28 mouse cellular contexts compared by ENCODE assay signal in the genomic region with DNA sequence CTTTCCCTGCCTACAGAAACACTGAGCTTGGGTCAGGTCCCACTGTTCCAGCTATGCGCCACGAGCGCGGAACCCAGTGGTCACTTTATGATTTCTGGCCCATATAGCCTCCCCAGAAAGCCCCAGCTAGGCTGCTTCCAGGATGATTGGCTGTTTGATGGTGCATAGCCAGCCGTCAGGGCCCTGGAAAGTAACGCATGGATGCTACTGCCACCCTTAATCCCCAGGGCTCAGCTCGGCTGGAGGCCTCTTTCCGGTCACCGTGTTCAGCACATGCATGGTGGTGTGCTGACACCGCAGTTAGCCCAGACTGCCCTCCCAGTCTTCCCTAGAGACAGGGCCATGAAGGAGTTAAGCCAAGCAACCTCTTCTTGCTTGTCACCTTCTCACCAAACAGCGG. TPM values are rescaled to one million over a fixed set of nuclear protein-coding genes. Genes with fewer than 3 reads are reported as not detected.
"Had no signal": no experiment of that assay in that cellular context is flagged by ENCODE, and none has a peak within 500 bp of the region (broad histone marks: within the 10 kb centered on the region; RNA-seq: fewer than 3 reads in every experiment).

No protein-coding gene starts in this region.

- DNase-seq: gastrocnemius, adult 2 months; gastrocnemius, postnatal 10 days; gastrocnemius, postnatal 25 days; heart, adult 18-20 months; heart, postnatal 10 days; heart, postnatal 4 days; kidney, adult 18-20 months; kidney, postnatal 10 days; layer of hippocampus, postnatal 36 days; left cerebral cortex, postnatal 4 days had no signal

- H3K4me1 ChIP-seq: heart, embryonic 12.5 days; intestine, embryonic 15.5 days; limb, embryonic 15.5 days; liver, embryonic 12.5 days had no signal

- ATAC-seq: forebrain, embryonic 16.5 days; hindbrain, embryonic 16.5 days; inflammation-experienced regulatory T-cells, adult 6 months; intestine, embryonic 15.5 days; intestine, postnatal 0 days; liver, embryonic 12.5 days had no signal

- H3K27ac ChIP-seq: gastrocnemius, adult 2 months; heart, embryonic 10.5 days; hindbrain, embryonic 10.5 days; hindbrain, embryonic 12.5 days; hindbrain, embryonic 14.5 days; intestine, embryonic 15.5 days; layer of hippocampus, adult 2 months; limb, embryonic 13.5 days; limb, embryonic 15.5 days; liver, embryonic 12.5 days had no signal

- H3K36me3 ChIP-seq: heart, embryonic 10.5 days; heart, embryonic 12.5 days; hindbrain, embryonic 10.5 days; hindbrain, embryonic 12.5 days; intestine, embryonic 15.5 days; limb, embryonic 13.5 days; limb, embryonic 15.5 days; liver, embryonic 12.5 days had no signal

- H3K9ac ChIP-seq: heart, embryonic 12.5 days; hindbrain, embryonic 12.5 days; hindbrain, embryonic 14.5 days; intestine, embryonic 15.5 days; limb, embryonic 13.5 days; limb, embryonic 15.5 days; liver, embryonic 12.5 days had no signal

- H3K4me3 ChIP-seq: gastrocnemius, adult 2 months; heart, embryonic 10.5 days; heart, embryonic 12.5 days; hindbrain, embryonic 10.5 days; hindbrain, embryonic 12.5 days; intestine, embryonic 15.5 days; layer of hippocampus, adult 2 months; limb, embryonic 13.5 days; limb, embryonic 15.5 days; liver, embryonic 12.5 days had no signal

- H3K9me3 ChIP-seq: heart, embryonic 10.5 days; hindbrain, embryonic 10.5 days; hindbrain, embryonic 12.5 days; intestine, embryonic 15.5 days; limb, embryonic 13.5 days; limb, embryonic 15.5 days; liver, embryonic 12.5 days had no signal

- H3K4me2 ChIP-seq: heart, embryonic 12.5 days; hindbrain, embryonic 12.5 days; hindbrain, embryonic 14.5 days; intestine, embryonic 15.5 days; limb, embryonic 13.5 days; limb, embryonic 15.5 days; liver, embryonic 12.5 days had no signal

RNA-seq across cellular contexts. Expression of gene A230072I06Rik, which starts 35.6 kb away (rescaled TPM):
- polyA plus RNA-seq: heart, embryonic 10.5 days; heart, embryonic 12.5 days; heart, embryonic 14.5 days; heart, embryonic 16.5 days; hindbrain, embryonic 10.5 days; hindbrain, embryonic 14.5 days; inflammation-experienced regulatory T-cells, adult 6 months; intestine, embryonic 15.5 days; intestine, postnatal 0 days; limb, embryonic 11.5 days; limb, embryonic 13.5 days; limb, embryonic 15.5 days; liver, adult 2 months; liver, embryonic 12.5 days had no signal
